Mouse (Mus musculus): ENCODE measurements around the gene Wwox. TPM values are rescaled to one million over a fixed set of nuclear protein-coding genes. Genes with fewer than 3 reads are reported as not detected.

Gene Wwox
- polyA plus RNA-seq, 1 experiment from 2014 or later = 12.9 TPM

DNA sequence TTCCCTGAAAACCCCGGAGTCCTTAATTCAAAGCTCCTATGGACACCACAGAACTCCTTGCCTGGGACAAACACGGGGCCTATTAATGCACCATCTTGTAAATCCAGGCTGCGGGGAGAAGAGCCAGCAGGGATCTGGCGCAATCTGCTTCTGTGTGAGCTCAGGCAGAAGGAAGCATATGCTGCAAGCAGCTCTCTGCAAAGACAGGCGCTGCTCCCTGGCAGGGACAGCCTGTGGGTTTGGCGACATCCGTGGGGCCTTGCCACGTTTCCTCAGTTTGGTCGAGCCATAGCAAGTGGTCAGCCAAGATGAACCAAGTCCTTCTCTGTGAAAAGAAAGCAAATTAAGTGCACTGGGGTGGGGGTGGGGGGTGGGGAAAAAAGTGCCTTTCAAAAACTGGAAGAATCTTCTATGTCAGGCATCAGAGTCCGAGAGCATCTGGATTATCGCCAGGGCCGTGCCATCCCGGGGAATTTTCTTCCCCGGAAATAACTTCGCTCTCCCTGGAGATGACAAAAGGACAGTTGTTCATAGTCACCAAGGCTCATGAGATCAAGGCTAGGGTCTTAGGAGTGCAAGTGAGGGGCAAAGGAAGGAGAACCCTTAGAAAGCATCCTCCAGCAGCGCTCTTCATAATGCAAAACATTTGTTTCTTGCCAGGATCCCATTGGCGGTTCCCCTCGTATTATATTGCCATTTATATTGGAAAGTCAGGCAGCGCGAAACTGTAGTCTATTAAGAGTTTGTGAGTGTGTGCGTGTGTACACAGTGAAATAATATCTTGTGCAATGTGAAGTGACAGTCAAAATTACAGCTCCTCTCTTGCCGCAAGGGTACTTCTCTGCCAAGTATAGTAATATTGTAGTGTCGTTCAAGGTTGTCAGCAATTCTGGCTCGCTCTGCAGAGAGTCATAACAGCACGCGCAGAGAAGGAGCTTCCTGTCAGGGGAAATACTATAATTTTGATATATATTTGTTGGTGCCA lies 152.1 kb downstream of the Wwox start:
- ATAC-seq (ENCODE audit: low FRiP score, low TSS enrichment) (0 out of 2 replicates have a peak, but pooled peaks have one; percentile 24), DNase-seq (peak; percentile 73)
- Histone ChIP-seq H3K27me3 (ENCODE audit: control insufficient read depth, insufficient read depth, low read length) (no peaks in the 10 kb centered on the region), H3K9me3 (ENCODE audit: control insufficient read depth, low read length) (no peaks in the 10 kb centered on the region), H3K4me3 (replicated peaks; ENCODE audit: low read depth, low read length) (no peak overlapping the region), H3K36me3 (ENCODE audit: control insufficient read depth, insufficient read depth, low read length) (no peaks in the 10 kb centered on the region), H3K9ac (replicated peaks; ENCODE audit: low read length) (no peak overlapping the region), H3K4me2 (ENCODE audit: low read length) (peak overlapping the region; percentile 23; the same call in 1 of the 2 replicates), H3K27ac (replicated peaks; ENCODE audit: low read depth, low read length) (peak overlapping the region; percentile 45; the same call in 1 of the 2 replicates), H3K4me1 (ENCODE audit: control insufficient read depth, insufficient read depth, low read length) (peaks cover 12% of the 10 kb centered on the region)
- WGBS = 34% methylated on average over 26 of the region's 26 CpGs

DNA sequence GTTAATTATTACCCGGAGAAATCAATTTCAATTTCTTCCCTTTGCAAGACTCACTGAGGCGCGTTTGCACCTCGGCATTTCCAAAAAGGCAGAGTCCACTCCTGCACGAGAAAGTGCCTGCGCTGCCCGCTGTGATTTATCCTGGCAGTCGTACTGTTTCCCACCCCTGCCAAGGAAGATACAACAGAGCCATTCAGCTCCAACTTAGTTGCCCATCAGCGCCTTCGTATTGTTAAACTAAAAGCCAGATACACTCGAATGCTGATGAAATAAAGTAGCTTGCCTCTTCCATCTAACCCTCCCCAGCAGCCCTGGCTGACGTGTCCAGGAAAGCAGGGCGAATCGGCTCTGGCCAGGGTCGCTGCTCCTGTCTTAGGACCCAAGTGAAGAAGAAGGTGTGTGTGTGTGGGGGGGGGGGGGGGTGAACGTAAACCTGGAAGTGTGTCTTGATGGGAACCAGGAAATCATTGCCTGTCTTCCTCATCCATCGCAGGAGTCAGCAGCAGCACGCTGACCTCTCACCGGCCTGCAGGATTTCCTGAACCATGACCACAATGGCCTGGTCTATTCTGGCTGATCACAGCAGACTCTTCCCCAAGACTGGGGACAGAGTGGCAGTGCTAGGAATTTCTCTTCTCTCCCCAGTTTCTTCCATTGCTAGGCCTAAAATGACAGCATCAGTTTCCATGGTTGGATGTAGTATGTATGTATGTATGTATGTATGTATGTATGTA lies 154.1 kb downstream of the Wwox start:
- Histone ChIP-seq H3K36me3 (ENCODE audit: control insufficient read depth, insufficient read depth, low read length) (no peaks in the 10 kb centered on the region), H3K4me2 (ENCODE audit: low read length) (peak overlapping the region; percentile 20), H3K4me3 (replicated peaks; ENCODE audit: low read depth, low read length) (no peak overlapping the region), H3K4me1 (ENCODE audit: control insufficient read depth, insufficient read depth, low read length) (peaks cover 12% of the 10 kb centered on the region), H3K9ac (replicated peaks; ENCODE audit: low read length) (0 out of 2 replicates have a peak overlapping the region, but pooled peaks have one; percentile 16), H3K9me3 (ENCODE audit: control insufficient read depth, low read length) (no peaks in the 10 kb centered on the region), H3K27me3 (ENCODE audit: control insufficient read depth, insufficient read depth, low read length) (no peaks in the 10 kb centered on the region), H3K27ac (replicated peaks; ENCODE audit: low read depth, low read length) (no peak overlapping the region)
- WGBS = 16% methylated on average over 19 of the region's 19 CpGs
- DNase-seq = peak; percentile 50
- no peak for ATAC-seq (ENCODE audit: low FRiP score, low TSS enrichment)

DNA sequence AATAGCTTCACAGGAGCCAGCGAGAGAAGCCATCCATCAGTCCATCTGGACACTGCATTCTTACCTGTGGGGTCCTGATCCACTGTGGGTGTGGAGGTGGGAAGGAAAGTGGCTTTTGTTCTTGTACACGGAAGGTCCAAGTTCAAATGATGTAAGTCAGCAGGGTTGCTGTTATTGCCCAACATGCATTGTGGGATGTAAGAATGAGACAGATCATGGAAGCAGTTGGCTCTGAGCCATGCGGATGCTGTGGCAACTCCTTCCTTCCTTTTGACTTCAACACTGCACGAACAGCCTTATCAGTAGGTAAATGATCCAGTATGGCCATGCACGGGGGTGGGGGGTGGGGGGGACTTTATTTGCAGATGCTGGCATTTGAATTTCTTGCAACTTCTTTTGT lies 155.4 kb downstream of the Wwox start:
- no peak for ATAC-seq (ENCODE audit: low FRiP score, low TSS enrichment)
- Histone ChIP-seq H3K4me1 (ENCODE audit: control insufficient read depth, insufficient read depth, low read length) (peaks cover 12% of the 10 kb centered on the region), H3K27me3 (ENCODE audit: control insufficient read depth, insufficient read depth, low read length) (no peaks in the 10 kb centered on the region), H3K4me3 (replicated peaks; ENCODE audit: low read depth, low read length) (no peak overlapping the region), H3K36me3 (ENCODE audit: control insufficient read depth, insufficient read depth, low read length) (no peaks in the 10 kb centered on the region), H3K9me3 (ENCODE audit: control insufficient read depth, low read length) (no peaks in the 10 kb centered on the region), H3K27ac (replicated peaks; ENCODE audit: low read depth, low read length) (no peak overlapping the region), H3K4me2 (ENCODE audit: low read length) (no peak overlapping the region), H3K9ac (replicated peaks; ENCODE audit: low read length) (no peak overlapping the region)
- DNase-seq = no peak
- WGBS = 86% methylated on average over 5 of the region's 5 CpGs

DNA sequence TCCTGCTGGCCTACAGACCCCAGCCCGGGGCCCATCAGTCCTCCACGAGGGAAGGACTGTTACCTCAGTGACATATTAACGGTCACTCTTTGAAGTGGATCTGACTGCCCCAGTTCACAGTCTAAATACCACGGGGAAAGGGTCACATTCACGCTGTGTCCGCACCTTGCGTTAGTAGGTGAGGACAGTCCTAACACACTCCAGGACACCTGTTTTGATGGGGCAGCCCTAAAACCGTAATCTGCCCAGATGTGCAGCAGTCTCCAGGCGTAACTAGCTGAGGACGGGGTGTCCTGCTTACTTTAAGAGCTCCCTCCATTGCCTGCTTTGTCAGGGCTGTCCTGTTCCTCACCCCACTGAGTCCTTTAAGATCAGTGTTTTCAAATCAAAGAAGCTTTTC lies 160.1 kb downstream of the Wwox start:
- H3K9ac ChIP-seq (replicated peaks; ENCODE audit: low read length) = no peak overlapping the region
- DNase-seq (no peak), ATAC-seq (ENCODE audit: low FRiP score, low TSS enrichment) (no peak)
- 26% methylated on average over 10 of the region's 10 CpGs for WGBS
- no peak overlapping the region for H3K4me2 ChIP-seq (ENCODE audit: low read length)
- H3K27me3 ChIP-seq (ENCODE audit: control insufficient read depth, insufficient read depth, low read length) = peaks cover 2% of the 10 kb centered on the region; the same call in 1 of the 2 replicates
- no peaks in the 10 kb centered on the region for H3K36me3 ChIP-seq (ENCODE audit: control insufficient read depth, insufficient read depth, low read length)
- no peak overlapping the region for H3K4me3 ChIP-seq (replicated peaks; ENCODE audit: low read depth, low read length)
- no peak overlapping the region for H3K27ac ChIP-seq (replicated peaks; ENCODE audit: low read depth, low read length)
- no peaks in the 10 kb centered on the region for H3K9me3 ChIP-seq (ENCODE audit: control insufficient read depth, low read length)
- H3K4me1 ChIP-seq (ENCODE audit: control insufficient read depth, insufficient read depth, low read length) = peaks cover 13% of the 10 kb centered on the region; the same call in 1 of the 2 replicates

DNA sequence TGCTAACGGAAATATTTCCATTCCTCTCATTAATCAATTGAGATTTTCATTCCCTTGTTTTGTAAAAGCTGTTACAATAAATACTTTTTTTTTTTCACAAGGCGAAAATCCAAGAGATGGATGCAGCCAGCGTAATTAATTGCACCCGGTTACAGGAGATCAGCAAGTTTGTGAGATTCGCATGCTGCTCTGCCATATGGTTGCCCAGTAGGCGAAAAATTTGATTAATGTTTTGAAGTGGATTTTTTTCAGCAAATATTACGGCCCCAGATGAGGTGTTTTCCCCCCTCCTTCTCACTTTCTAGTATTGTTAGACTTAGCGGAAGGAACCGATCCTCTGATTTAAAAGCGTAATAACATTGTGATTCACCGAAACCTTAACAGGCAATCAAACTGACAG lies 160.7 kb downstream of the Wwox start:
- peaks cover 14% of the 10 kb centered on the region; the same call in 1 of the 2 replicates for H3K4me1 ChIP-seq (ENCODE audit: control insufficient read depth, insufficient read depth, low read length)
- no peaks in the 10 kb centered on the region for H3K36me3 ChIP-seq (ENCODE audit: control insufficient read depth, insufficient read depth, low read length)
- no peak overlapping the region for H3K4me3 ChIP-seq (replicated peaks; ENCODE audit: low read depth, low read length)
- DNase-seq (no peak), ATAC-seq (ENCODE audit: low FRiP score, low TSS enrichment) (no peak)
- H3K9ac ChIP-seq (replicated peaks; ENCODE audit: low read length) = no peak overlapping the region
- no peak overlapping the region for H3K4me2 ChIP-seq (ENCODE audit: low read length)
- 35% methylated on average over 11 of the region's 11 CpGs for WGBS
- H3K9me3 ChIP-seq (ENCODE audit: control insufficient read depth, low read length) = no peaks in the 10 kb centered on the region
- H3K27ac ChIP-seq (replicated peaks; ENCODE audit: low read depth, low read length) = no peak overlapping the region
- peaks cover 2% of the 10 kb centered on the region; the same call in 1 of the 2 replicates for H3K27me3 ChIP-seq (ENCODE audit: control insufficient read depth, insufficient read depth, low read length)

DNA sequence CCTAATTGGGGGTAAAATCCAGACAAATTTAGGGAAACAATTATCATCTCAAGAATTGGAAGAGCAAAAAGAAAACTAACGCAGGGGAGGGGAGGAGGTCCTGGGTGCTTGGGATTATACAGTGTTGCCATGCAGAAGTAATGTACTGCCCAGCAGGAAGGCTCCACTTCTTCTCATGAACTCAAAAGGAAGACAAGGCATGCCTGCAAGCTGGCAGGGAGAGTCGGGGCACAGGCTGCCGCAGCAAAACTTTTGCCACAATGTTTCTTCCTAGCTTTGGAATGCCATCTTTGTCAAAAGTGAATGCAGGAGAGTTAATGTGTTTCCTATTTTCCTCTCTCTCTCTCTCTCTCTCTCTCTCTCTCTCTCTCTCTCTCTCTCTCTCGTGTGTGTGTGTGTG lies 163.6 kb downstream of the Wwox start:
- peaks cover 2% of the 10 kb centered on the region; the same call in 1 of the 2 replicates for H3K27me3 ChIP-seq (ENCODE audit: control insufficient read depth, insufficient read depth, low read length)
- H3K4me1 ChIP-seq (ENCODE audit: control insufficient read depth, insufficient read depth, low read length) = peaks cover 14% of the 10 kb centered on the region; the same call in 1 of the 2 replicates
- no peak overlapping the region for H3K9ac ChIP-seq (replicated peaks; ENCODE audit: low read length)
- no peak overlapping the region for H3K4me3 ChIP-seq (replicated peaks; ENCODE audit: low read depth, low read length)
- no peak overlapping the region for H3K4me2 ChIP-seq (ENCODE audit: low read length)
- DNase-seq = no peak
- H3K36me3 ChIP-seq (ENCODE audit: control insufficient read depth, insufficient read depth, low read length) = no peaks in the 10 kb centered on the region
- no peaks in the 10 kb centered on the region for H3K9me3 ChIP-seq (ENCODE audit: control insufficient read depth, low read length)
- WGBS = 28% methylated on average over 3 of the region's 4 CpGs
- ATAC-seq (ENCODE audit: low FRiP score, low TSS enrichment) = no peak
- H3K27ac ChIP-seq (replicated peaks; ENCODE audit: low read depth, low read length) = no peak overlapping the region

DNA sequence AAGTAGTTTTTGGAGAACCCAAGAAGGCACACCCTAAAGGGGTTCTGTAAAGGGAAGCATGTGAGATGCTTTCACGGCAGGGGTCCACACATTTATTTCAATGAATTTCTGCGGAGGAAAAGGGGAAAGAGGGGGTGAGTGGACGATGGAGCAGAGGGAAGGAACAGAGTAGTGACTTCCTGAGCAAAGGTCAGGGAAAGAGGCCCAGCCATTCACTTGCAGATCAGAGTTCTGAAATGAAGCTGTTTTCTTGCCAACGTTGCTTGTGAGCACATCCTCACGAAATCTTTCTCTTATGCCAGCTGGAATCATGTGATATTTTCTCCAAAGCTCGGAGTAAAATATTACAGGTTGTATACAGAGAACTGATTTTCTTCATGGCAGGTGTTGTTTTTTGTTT lies 164.1 kb downstream of the Wwox start:
- no peaks in the 10 kb centered on the region for H3K9me3 ChIP-seq (ENCODE audit: control insufficient read depth, low read length)
- WGBS = 30% methylated on average over 6 of the region's 6 CpGs
- H3K27ac ChIP-seq (replicated peaks; ENCODE audit: low read depth, low read length) = no peak overlapping the region
- H3K4me3 ChIP-seq (replicated peaks; ENCODE audit: low read depth, low read length) = no peak overlapping the region
- DNase-seq = no peak
- no peak overlapping the region for H3K4me2 ChIP-seq (ENCODE audit: low read length)
- no peak overlapping the region for H3K9ac ChIP-seq (replicated peaks; ENCODE audit: low read length)
- no peak for ATAC-seq (ENCODE audit: low FRiP score, low TSS enrichment)
- peaks cover 2% of the 10 kb centered on the region; the same call in 1 of the 2 replicates for H3K27me3 ChIP-seq (ENCODE audit: control insufficient read depth, insufficient read depth, low read length)
- peaks cover 14% of the 10 kb centered on the region; the same call in 1 of the 2 replicates for H3K4me1 ChIP-seq (ENCODE audit: control insufficient read depth, insufficient read depth, low read length)
- H3K36me3 ChIP-seq (ENCODE audit: control insufficient read depth, insufficient read depth, low read length) = no peaks in the 10 kb centered on the region

DNA sequence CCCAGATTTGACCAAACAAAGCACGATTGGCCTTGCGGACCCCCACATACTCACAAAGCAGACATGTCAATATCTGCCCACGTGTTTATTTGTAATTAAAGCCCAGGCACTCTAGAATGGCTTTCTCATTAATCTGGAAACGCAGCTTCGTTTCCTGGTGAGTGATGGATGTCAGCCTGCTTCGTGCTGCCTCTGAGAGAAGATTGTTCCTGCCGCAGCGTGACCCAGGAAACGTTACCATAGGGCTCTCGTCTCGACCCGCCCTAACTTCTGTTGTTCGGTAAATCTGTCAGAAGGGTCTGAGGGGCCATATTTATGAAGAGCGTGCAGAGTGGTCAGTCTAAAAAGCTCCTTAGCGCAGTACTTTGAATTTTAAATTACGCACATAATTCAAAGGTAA lies 164.9 kb downstream of the Wwox start:
- H3K27me3 ChIP-seq (ENCODE audit: control insufficient read depth, insufficient read depth, low read length) = peaks cover 2% of the 10 kb centered on the region; the same call in 1 of the 2 replicates
- H3K4me2 ChIP-seq (ENCODE audit: low read length) = peak overlapping the region; percentile 29
- DNase-seq (no peak), ATAC-seq (ENCODE audit: low FRiP score, low TSS enrichment) (no peak)
- no peak overlapping the region for H3K4me3 ChIP-seq (replicated peaks; ENCODE audit: low read depth, low read length)
- H3K36me3 ChIP-seq (ENCODE audit: control insufficient read depth, insufficient read depth, low read length) = no peaks in the 10 kb centered on the region
- no peak overlapping the region; the same call in 1 of the 2 replicates for H3K9ac ChIP-seq (replicated peaks; ENCODE audit: low read length)
- no peaks in the 10 kb centered on the region for H3K9me3 ChIP-seq (ENCODE audit: control insufficient read depth, low read length)
- peaks cover 14% of the 10 kb centered on the region; the same call in 1 of the 2 replicates for H3K4me1 ChIP-seq (ENCODE audit: control insufficient read depth, insufficient read depth, low read length)
- no peak overlapping the region for H3K27ac ChIP-seq (replicated peaks; ENCODE audit: low read depth, low read length)
- 16% methylated on average over 16 of the region's 16 CpGs for WGBS
